Mouse (Mus musculus): ENCODE measurements around the gene Mindy4. TPM values are rescaled to one million over a fixed set of nuclear protein-coding genes. Genes with fewer than 3 reads are reported as not detected.
A peak's percentile ranks its signal among the peaks of the same experiment; 100 is the strongest.

Mindy4 gene
- polyA plus RNA-seq, 1 experiment from 2014 or later: 2.9 TPM

DNA sequence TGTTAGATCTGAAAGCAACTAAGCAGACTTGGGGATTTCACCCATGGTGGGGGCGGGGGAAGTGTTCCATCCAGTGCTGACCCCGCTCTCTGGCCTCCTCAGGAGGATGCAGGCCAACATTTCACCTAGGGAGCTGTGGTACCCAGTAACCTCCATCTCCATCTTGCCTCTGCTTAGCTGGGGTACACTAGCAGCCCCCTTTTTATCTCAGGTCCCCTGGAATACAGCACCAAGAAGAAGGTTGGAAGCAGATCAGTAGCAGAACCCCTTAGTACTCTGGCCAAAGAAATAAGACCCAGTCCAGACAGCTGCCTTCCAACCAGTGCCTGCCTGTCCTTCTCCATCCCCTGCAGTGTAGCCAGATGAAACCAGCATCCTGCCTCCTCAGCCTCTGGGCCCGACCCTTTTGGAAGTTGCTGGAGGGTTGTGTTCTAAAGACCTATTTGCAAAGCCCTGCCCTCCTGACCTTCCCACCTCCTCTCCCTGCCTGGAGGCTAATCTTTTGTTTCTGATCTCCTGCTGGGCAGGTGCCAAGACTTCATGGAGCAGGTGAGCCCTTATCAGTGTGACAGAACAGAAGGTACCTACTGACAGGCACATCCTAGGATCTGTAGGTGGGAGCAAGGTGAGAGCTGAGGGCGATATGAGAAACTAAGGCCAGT is 151.4 kb downstream of the Mindy4 start:
- H3K9me3 ChIP-seq (ENCODE audit: control insufficient read depth, low read length): no peaks in the 10 kb centered on the region
- H3K36me3 ChIP-seq (ENCODE audit: control insufficient read depth, insufficient read depth, low read length): no peaks in the 10 kb centered on the region
- no peak for ATAC-seq (ENCODE audit: low FRiP score, low TSS enrichment)
- no peak for DNase-seq (ENCODE audit: low spot score)
- no peak overlapping the region for H3K9ac ChIP-seq (ENCODE audit: low read length)
- no peak overlapping the region for H3K27ac ChIP-seq (replicated peaks)
- no peak overlapping the region for H3K4me2 ChIP-seq (replicated peaks; ENCODE audit: low read depth)
- H3K4me1 ChIP-seq (replicated peaks; ENCODE audit: control insufficient read depth, insufficient read depth): no peaks in the 10 kb centered on the region
- H3K27me3 ChIP-seq (ENCODE audit: control insufficient read depth, insufficient read depth, low read length): no peaks in the 10 kb centered on the region
- WGBS: 68% methylated on average over 4 of the region's 4 CpGs
- no peak for TF ChIP-seq EP300 (optimal IDR thresholded peaks at IDR 0.05)
- TF ChIP-seq CTCF (IDR thresholded peaks at IDR 0.05; ENCODE audit: low read depth): no peak
- no peak overlapping the region for H3K4me3 ChIP-seq (ENCODE audit: low read depth, low read length)

DNA sequence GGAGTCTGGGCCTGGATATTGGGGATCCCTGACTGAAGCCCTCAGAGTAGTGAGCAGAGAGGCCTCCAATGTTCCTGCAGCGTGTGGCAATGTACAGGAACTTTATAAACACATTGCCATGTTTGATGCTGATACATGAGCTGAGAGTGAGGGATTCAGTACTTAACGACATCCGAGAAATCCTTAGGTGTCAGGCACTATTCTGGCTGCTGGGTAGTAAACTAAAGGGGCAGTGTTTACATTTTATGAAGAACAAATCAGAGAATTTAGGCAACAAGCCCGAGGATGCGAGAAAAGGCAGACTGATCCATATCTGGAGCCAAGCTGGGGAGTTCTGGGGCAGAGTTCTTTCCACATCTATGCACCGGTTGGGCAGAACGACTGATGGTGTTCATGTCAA is 152.4 kb downstream of the Mindy4 start:
- WGBS: 42% methylated on average over 7 of the region's 7 CpGs
- Histone ChIP-seq H3K4me1 (replicated peaks; ENCODE audit: control insufficient read depth, insufficient read depth) (no peaks in the 10 kb centered on the region), H3K4me2 (replicated peaks; ENCODE audit: low read depth) (no peak overlapping the region), H3K27me3 (ENCODE audit: control insufficient read depth, insufficient read depth, low read length) (no peaks in the 10 kb centered on the region), H3K9me3 (ENCODE audit: control insufficient read depth, low read length) (no peaks in the 10 kb centered on the region), H3K4me3 (ENCODE audit: low read depth, low read length) (no peak overlapping the region), H3K27ac (replicated peaks) (no peak overlapping the region), H3K9ac (ENCODE audit: low read length) (no peak overlapping the region), H3K36me3 (ENCODE audit: control insufficient read depth, insufficient read depth, low read length) (no peaks in the 10 kb centered on the region)
- no peak for ATAC-seq (ENCODE audit: low FRiP score, low TSS enrichment)
- DNase-seq (ENCODE audit: low spot score): no peak
- no peak for TF ChIP-seq EP300 (optimal IDR thresholded peaks at IDR 0.05)
- no peak for TF ChIP-seq CTCF (IDR thresholded peaks at IDR 0.05; ENCODE audit: low read depth)

DNA sequence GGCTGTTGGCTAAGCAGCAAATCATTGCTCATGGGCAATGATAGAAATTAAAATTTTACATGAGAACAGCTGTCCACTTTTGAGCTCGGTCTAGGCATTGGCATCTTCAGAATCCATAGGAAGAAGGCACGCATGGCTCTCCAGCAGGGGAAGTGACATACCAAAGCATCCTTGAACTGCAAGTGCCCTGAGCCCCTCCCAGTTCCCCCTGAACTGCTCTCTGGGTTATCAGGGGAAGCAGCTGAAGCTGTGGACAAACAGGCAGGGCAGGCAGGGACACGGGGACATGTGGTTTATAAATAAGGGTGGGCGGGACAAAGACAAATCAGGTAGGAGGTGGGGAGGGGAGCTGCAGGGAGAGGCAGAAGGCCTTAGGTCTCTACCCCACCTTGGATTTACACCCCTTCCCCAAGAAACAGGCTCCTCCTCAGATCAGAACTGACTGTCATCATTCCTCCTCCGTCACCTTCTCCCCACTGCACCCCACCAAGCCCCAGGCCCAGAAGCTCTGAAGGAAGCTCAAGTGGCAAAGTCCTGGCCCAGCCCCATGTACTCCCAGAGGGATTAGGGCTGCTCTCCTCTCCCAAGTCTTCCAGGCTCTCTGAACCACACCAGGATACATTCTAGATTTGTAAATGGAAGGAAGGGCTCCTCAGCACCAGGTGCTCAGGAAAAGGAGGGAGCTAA is 153.0 kb downstream of the Mindy4 start:
- TF ChIP-seq EP300 (optimal IDR thresholded peaks at IDR 0.05) (no peak), CTCF (IDR thresholded peaks at IDR 0.05; ENCODE audit: low read depth) (no peak)
- H3K27ac ChIP-seq (replicated peaks): no peak overlapping the region
- no peak overlapping the region for H3K4me3 ChIP-seq (ENCODE audit: low read depth, low read length)
- no peaks in the 10 kb centered on the region for H3K4me1 ChIP-seq (replicated peaks; ENCODE audit: control insufficient read depth, insufficient read depth)
- no peaks in the 10 kb centered on the region for H3K36me3 ChIP-seq (ENCODE audit: control insufficient read depth, insufficient read depth, low read length)
- no peak for DNase-seq (ENCODE audit: low spot score)
- ATAC-seq (ENCODE audit: low FRiP score, low TSS enrichment): no peak
- no peaks in the 10 kb centered on the region for H3K9me3 ChIP-seq (ENCODE audit: control insufficient read depth, low read length)
- 35% methylated on average over 5 of the region's 5 CpGs for WGBS
- H3K4me2 ChIP-seq (replicated peaks; ENCODE audit: low read depth): no peak overlapping the region
- H3K27me3 ChIP-seq (ENCODE audit: control insufficient read depth, insufficient read depth, low read length): no peaks in the 10 kb centered on the region
- no peak overlapping the region for H3K9ac ChIP-seq (ENCODE audit: low read length)

DNA sequence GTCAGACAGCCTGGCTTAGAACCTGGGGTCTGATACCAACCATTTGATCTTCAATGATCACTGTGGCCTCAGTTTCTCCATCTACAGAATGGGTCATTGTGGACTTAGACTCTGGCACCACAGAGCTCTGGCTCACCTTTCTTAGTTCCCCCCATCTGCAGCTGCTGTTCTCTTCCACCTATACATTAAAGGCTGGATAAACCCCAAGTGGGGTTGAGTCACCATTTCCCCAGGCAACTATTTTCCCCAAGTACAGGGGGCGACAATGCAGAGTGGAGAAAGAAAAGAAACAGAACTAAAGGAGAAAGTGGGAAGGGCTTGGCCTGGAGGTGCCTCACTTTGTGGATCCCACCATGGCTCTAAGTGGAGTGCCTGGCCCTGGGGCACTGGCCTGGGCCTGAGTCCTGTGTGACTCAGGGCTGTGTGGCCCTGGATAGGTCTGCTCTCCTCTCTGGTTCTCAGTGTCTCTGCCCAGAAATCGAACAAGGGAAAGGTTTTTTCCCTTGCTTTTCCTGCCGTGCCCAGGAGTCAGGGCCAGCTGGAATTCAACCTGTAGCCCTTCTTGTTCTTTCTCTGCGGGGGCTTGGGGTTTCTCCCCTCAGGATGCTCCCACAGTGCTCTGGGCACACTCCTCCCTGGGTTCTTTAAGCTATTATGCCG is 153.9 kb downstream of the Mindy4 start:
- Histone ChIP-seq H3K4me2 (replicated peaks; ENCODE audit: low read depth) (no peak overlapping the region), H3K4me1 (replicated peaks; ENCODE audit: control insufficient read depth, insufficient read depth) (no peaks in the 10 kb centered on the region), H3K4me3 (ENCODE audit: low read depth, low read length) (no peak overlapping the region), H3K27ac (replicated peaks) (no peak overlapping the region), H3K9ac (ENCODE audit: low read length) (no peak overlapping the region), H3K9me3 (ENCODE audit: control insufficient read depth, low read length) (no peaks in the 10 kb centered on the region), H3K27me3 (ENCODE audit: control insufficient read depth, insufficient read depth, low read length) (no peaks in the 10 kb centered on the region), H3K36me3 (ENCODE audit: control insufficient read depth, insufficient read depth, low read length) (no peaks in the 10 kb centered on the region)
- DNase-seq (ENCODE audit: low spot score) (no peak), ATAC-seq (ENCODE audit: low FRiP score, low TSS enrichment) (no peak; the same call in 1 of the 2 replicates)
- WGBS: 68% methylated on average over 5 of the region's 5 CpGs
- TF ChIP-seq EP300 (optimal IDR thresholded peaks at IDR 0.05) (no peak), CTCF (IDR thresholded peaks at IDR 0.05; ENCODE audit: low read depth) (no peak)

DNA sequence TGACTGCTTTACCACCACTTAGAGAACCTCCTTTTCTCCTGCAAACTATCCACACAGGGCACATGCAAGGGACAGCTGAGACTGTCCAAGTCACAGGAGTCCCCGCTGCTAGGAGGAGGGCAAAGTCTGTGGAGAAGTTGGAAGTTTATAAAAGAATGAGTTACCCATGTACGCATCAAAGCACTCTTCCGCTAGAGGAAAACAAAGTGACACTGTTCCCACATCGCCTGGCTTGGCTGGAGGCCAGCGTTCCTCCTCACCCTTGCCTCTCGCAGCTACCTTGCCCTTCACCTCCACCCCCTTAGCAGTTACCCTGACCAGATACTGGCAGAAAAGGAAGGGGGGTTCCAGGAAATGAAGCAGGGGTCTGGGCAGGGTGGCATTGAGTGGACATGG is 154.5 kb downstream of the Mindy4 start:
- Histone ChIP-seq H3K4me1 (replicated peaks; ENCODE audit: control insufficient read depth, insufficient read depth) (no peaks in the 10 kb centered on the region), H3K9ac (ENCODE audit: low read length) (no peak overlapping the region), H3K36me3 (ENCODE audit: control insufficient read depth, insufficient read depth, low read length) (no peaks in the 10 kb centered on the region), H3K9me3 (ENCODE audit: control insufficient read depth, low read length) (no peaks in the 10 kb centered on the region), H3K4me2 (replicated peaks; ENCODE audit: low read depth) (no peak overlapping the region), H3K27ac (replicated peaks) (no peak overlapping the region), H3K27me3 (ENCODE audit: control insufficient read depth, insufficient read depth, low read length) (no peaks in the 10 kb centered on the region), H3K4me3 (ENCODE audit: low read depth, low read length) (no peak overlapping the region)
- TF ChIP-seq CTCF (IDR thresholded peaks at IDR 0.05; ENCODE audit: low read depth): no peak
- no peak for TF ChIP-seq EP300 (optimal IDR thresholded peaks at IDR 0.05)
- 37% methylated on average over 6 of the region's 6 CpGs for WGBS
- peak; percentile 67 for DNase-seq (ENCODE audit: low spot score)
- ATAC-seq (ENCODE audit: low FRiP score, low TSS enrichment): peak; percentile 59

DNA sequence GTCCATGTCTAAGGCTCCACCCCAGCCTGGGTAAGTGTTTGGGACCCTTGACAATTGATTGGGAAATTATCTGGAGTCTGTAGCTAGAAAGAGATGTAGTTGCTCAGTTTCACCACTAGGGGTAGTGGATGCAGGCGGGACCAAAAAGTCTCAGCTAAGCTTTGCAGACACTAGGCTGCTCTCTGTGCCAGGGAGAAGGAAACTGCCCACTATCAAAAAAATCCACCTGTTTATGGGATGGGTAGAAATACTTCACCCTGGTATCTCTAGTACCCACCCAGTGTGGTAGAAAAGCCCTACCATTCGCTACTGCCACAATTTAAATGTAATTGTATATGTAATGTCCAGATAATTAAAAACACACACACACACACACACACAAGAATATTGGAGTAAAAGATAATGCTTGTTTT is 155.6 kb downstream of the Mindy4 start:
- DNase-seq (ENCODE audit: low spot score): no peak
- no peak overlapping the region for H3K4me3 ChIP-seq (ENCODE audit: low read depth, low read length)
- H3K9me3 ChIP-seq (ENCODE audit: control insufficient read depth, low read length): no peaks in the 10 kb centered on the region
- H3K4me2 ChIP-seq (replicated peaks; ENCODE audit: low read depth): no peak overlapping the region
- H3K27me3 ChIP-seq (ENCODE audit: control insufficient read depth, insufficient read depth, low read length): no peaks in the 10 kb centered on the region
- no peak overlapping the region for H3K9ac ChIP-seq (ENCODE audit: low read length)
- H3K4me1 ChIP-seq (replicated peaks; ENCODE audit: control insufficient read depth, insufficient read depth): no peaks in the 10 kb centered on the region
- H3K36me3 ChIP-seq (ENCODE audit: control insufficient read depth, insufficient read depth, low read length): no peaks in the 10 kb centered on the region
- ATAC-seq (ENCODE audit: low FRiP score, low TSS enrichment): peak; percentile 45; the same call in 1 of the 2 replicates
- no peak overlapping the region for H3K27ac ChIP-seq (replicated peaks)
- WGBS: 38% methylated on average over 2 of the region's 2 CpGs
- no peak for TF ChIP-seq EP300 (optimal IDR thresholded peaks at IDR 0.05)
- TF ChIP-seq CTCF (IDR thresholded peaks at IDR 0.05; ENCODE audit: low read depth): peak; percentile 81

Data from stomach, postnatal 0 days (tissue).